Mouse (Mus musculus) megakaryocyte, embryonic 14.5 days (primary cell): ENCODE data around the gene Ston1.

ENCODE experiments used
- FLI1 ChIP-seq: IDR thresholded peaks from 2 replicates; pipeline ENCODE4 v1.6.1; 2012; ENCODE audit warnings: low read length, inconsistent platforms, mixed read lengths
- GATA1 ChIP-seq: IDR thresholded peaks from 3 replicates; pipeline ENCODE4 v1.6.1; 2012; ENCODE audit warnings: mixed read lengths, low read length, inconsistent platforms, borderline replicate concordance

DNA sequence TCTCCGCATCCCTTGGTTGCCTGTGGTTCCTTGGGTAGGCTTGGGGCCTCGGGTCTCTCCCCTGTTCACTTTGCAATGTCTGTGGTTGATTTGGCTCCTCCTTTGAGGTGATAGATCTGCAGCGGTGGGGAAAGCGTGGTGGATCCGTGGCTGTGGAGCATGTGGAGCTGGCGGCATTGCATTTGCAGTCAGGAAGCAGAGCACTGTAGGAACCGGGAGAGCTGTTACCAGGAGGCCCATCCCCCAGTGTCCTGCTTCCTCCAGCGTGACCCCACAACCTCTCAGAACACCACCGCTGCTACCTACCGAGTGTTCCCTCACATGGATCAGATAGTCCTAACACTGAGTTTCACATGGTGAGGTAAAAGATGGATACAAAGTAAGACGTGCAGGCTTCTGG, 26.7 kb upstream of the Ston1 start:
- TF ChIP-seq GATA1, result no peak
- TF ChIP-seq FLI1, result no peak
